Mouse (Mus musculus) brain, embryonic 18.5 days (tissue): Measurements from ENCODE around the gene Inpp4b.
"Not testable (repeated sequence)": the region's sequence is repeated elsewhere in the genome, so short reads cannot be mapped to it uniquely, and the experiment has no call there.

Experiments
- DNase-seq: peaks from one replicate; pipeline ENCODE4 v3.0.0-alpha.2; 2012; ENCODE audit warnings: low read depth, low spot score

The Inpp4b gene

GRCm38 (mm10) chr8:81953101-81953500, 610.7 kb downstream of the Inpp4b start:
- DNase-seq: no peak

- no peak for DNase-seq
These were observed 642.8 kb downstream of the Inpp4b start for GRCm38 (mm10) chr8:81985128-81985665.

- no peak for DNase-seq
These were observed 650.6 kb downstream of the Inpp4b start for GRCm38 (mm10) chr8:81992966-81993365.

DNA sequence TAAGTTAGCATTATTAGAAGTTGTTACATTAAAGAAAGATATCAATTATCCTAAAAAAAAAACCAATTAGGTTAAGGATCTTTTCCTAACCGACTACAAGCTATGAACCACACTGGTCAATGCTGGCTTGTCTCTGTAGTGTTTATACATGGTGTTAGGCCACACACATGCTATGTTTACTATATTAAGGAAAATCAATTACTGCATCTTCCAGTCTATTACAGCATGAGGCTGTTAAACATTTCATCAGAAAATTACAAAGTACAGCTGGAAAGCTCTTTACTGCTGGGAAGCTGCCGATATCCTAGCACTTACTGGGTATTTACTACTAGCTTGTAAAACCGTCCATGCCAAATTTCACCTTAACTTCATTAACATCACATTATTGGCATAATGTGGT, 653.9 kb downstream of the Inpp4b start:
- DNase-seq: no peak

DNA sequence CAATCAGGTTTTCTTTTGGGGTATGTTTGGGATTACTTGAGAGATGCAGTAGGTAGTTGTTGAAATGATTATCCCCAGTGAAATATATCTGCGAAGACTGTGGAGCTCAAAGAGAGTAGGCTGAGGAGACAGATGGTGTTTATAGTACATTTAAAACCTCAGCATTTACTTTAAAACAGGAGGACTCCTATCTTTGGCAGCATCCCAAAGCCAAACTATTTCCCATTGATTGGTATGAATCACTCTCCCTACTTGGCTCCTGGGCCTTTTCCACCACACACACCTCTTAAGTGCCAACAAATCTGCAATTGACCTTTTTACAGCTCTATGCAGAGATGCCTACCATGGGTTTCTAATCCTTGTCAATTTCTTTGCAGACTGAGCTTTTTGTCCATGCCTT, 654.5 kb downstream of the Inpp4b start:
- DNase-seq: no peak

GRCm38 (mm10) chr8:82004158-82004557, 661.8 kb downstream of the Inpp4b start:
- DNase-seq: no peak

DNA sequence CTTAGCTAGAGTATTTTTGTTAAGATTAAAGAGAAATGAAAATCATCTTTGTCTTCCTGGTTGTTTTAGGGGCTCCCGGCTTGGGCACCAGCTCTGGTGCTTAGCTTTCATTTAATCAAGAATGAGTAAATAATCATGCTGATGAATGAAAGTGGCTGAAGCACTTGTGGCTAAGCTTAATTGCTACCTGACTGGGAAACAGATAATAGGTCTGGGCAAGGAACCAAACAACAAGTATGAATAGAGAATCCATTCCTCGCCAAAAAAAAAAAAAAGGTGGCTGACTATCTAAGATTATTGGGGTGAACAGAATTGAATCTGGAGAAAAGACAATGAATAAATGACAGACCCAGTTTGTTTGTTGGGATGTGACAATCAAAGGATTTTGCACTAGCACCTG, 663.1 kb downstream of the Inpp4b start:
- DNase-seq: no peak

- DNase-seq: no peak
These were observed 675.4 kb downstream of the Inpp4b start for GRCm38 (mm10) chr8:82017792-82018191.

DNA sequence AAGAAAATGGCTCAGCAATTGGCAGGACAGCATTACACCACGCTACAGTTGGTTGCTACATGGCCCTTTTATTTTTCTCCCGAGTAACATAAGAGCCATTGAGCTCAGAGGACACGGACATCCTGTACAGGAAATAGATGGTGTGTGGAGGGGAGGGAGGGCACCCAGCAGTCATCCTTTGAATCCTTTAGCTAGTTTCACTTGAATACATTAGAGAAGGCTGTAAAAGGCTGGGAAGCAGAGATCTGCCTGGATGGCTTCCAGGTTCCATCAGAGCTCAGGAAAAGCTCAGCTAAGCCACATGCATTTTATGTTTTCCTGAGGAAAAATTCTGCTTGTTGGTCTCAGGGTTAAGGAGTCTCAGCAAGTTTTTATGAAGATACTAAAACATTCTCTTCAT, 685.0 kb downstream of the Inpp4b start:
- no peak for DNase-seq

DNA sequence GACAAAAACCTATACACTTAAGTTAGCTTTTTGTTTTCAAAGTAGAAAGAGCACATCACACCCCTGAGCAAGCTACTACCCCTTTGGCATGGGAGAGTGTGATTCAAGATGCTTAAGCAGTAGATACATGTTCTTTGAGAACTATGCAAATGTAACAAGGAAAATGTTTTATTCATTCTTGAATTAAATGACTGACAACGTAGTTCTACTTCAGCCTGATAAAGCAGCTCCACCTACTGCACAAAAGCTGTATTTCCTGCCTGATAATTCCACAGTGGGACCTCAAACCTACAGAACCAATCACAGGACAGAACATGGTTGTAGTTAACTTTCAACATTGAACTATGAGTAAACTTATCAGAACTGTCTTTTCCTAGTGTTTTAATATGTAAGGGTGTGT, 686.5 kb downstream of the Inpp4b start:
- DNase-seq: no peak

DNA sequence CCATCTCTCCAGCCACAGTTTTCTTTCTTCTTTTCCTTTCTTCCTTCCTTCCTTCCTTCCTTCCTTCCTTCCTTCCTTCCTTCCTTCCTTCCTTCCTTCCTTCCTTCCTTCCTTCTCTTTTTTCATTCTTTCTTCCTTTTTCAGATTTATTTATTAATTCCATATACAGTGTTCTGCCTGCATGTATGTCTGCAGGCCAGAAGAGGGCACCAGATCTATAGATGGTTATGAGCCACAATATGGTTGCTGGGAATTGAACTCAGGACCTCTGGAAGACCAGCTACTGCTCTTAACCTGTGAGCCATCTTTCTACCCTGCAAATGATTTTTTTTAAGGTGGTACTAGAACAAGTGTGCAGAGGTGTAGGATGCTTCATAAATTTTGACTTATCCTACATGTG, 689.7 kb downstream of the Inpp4b start:
- DNase-seq: not testable (repeated sequence)

DNA sequence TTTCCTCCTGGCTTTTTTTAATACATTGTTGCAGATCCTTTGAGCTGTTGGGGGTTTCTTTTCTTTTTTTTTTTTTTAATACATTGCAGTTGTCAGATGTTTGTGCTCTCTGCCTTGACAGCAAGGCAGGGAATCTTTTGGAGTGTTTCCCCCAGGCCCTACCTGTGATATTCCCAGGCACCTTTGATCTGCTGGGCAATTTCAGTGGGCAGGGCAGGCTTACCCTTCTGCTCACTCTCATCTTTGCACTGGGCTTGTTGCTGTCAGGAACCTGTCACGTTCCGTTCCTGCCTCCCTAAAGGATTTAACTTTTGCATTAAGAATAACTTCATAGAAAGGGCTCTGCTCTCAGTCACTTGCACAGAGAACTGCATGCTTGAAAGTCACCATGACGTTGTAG, 711.7 kb downstream of the Inpp4b start:
- DNase-seq: no peak

- DNase-seq: no peak
These were observed 725.3 kb downstream of the Inpp4b start for GRCm38 (mm10) chr8:82067619-82068018.

- no peak for DNase-seq
These were observed 736.9 kb downstream of the Inpp4b start for GRCm38 (mm10) chr8:82079267-82079666.

DNA sequence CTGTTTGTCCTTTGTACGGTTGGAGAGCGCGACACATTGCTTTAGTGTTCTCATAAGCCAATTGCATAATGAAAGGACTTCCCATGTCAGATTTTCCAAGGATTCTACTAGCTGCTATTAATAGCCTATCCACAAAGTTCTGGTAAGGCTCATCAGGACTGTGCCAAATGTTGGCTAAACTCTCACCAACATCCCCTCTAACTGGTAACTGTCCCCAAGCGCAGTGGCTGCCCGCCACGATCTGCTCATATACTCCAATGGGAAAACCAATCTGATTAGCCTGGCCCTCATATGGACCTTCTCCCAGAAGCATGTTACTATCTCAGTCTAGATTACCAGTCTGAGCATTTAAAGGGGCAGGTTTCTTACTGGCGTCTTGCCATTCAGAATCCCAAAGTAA, 744.3 kb downstream of the Inpp4b start:
- DNase-seq: not testable (repeated sequence)

- DNase-seq: no peak
These were observed 748.5 kb downstream of the Inpp4b start for GRCm38 (mm10) chr8:82090901-82091300.

DNA sequence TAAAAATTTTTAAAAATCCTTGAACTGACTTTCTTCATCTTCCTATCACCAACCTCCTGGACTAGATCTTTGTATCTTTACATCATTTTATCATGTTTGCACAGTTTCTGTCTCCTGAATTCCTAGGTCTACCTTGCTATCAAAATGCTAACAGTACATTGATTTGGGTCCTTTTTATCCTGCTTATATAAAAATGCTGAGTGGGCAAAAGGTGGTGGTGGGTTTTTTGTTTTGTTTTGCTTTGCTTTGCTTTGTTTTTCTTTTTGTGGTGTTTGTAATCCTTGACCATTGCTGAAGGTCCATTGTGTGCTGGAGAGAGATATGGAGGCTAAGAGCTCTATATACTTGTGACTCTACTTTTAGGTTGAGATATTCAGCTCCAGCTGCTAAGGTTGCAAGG, 750.9 kb downstream of the Inpp4b start:
- no peak for DNase-seq

GRCm38 (mm10) chr8:82104560-82104959, 762.2 kb downstream of the Inpp4b start:
- DNase-seq: no peak

GRCm38 (mm10) chr8:82106131-82106530, 763.8 kb downstream of the Inpp4b start:
- DNase-seq: no peak

DNA sequence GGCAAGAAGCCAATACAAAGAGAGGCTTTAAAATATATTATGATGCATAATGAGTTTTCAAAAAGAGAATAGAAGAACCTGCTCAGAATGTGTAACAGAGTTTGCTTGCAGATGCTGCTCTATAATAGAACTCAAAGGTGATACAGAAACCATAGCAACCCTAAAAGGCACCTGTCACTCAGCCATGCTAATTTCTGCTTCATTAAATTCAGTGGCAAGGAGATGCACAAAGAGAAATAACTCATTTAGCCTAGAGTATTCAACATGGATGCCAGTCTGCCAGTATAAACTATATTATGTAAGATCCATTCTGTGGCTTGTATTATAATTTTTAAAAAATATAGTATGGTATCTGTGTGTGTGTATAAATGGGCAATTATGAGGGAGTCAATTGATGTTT, 807.9 kb downstream of the Inpp4b start:
- peak; percentile 16 for DNase-seq

GRCm38 (mm10) chr8:82157928-82158327, 815.6 kb downstream of the Inpp4b start:
- no peak for DNase-seq
